Mouse (Mus musculus): Measurements from ENCODE around the gene Nfix. TPM values are rescaled to one million over a fixed set of nuclear protein-coding genes. Genes with fewer than 3 reads are reported as not detected.
A peak's percentile ranks its signal among the peaks of the same experiment; 100 is the strongest.

Nfix gene
- total RNA-seq, 1 experiment: 0.89 TPM

- Histone ChIP-seq H3K9ac (ENCODE audit: insufficient read depth, low read depth, low read length, poor library complexity, severe bottlenecking) (no peak overlapping the region), H3K27ac (ENCODE audit: insufficient read depth, low read depth, low read length, poor library complexity, severe bottlenecking) (no peak overlapping the region)
Observed at GRCm38 (mm10) chr8:84702963-84703465, 97.1 kb downstream of the Nfix start.

GRCm38 (mm10) chr8:84702561-84702960 is 97.6 kb downstream of the Nfix start:
- H3K4me3 ChIP-seq (ENCODE audit: insufficient read depth in 1 of 2, low read depth in 1 of 2, low read length in 2 of 2, poor library complexity in 1 of 2, severe bottlenecking in 1 of 2): no peak overlapping the region
- no peak for TF ChIP-seq HCFC1 (IDR thresholded peaks at IDR 0.05; ENCODE audit: borderline replicate concordance, insufficient read depth, low read length)
- no peak for TF ChIP-seq ZNF384 (IDR thresholded peaks at IDR 0.05; ENCODE audit: low read depth, low read length)
- no peak for TF ChIP-seq ZC3H11A (IDR thresholded peaks at IDR 0.05; ENCODE audit: borderline replicate concordance, low read depth, low read length)
- no peak for TF ChIP-seq MAFK (IDR thresholded peaks at IDR 0.05; ENCODE audit: insufficient read depth, low read depth, low read length)
- no peak for TF ChIP-seq CHD2 (IDR thresholded peaks at IDR 0.05; ENCODE audit: low read depth, low read length)
- peaks cover 2 to 36% of the 10 kb centered on the region in 2 experiments; a peak in 2 of 4 replicates for H3K4me1 ChIP-seq (ENCODE audit: control insufficient read depth in 2 of 2, insufficient read depth in 2 of 2, low read length in 2 of 2, poor library complexity in 1 of 2)
- peaks cover 20% of the 10 kb centered on the region for H3K36me3 ChIP-seq (ENCODE audit: control insufficient read depth, insufficient read depth, low read length, poor library complexity, severe bottlenecking)
- in situ Hi-C loops (cut with MboI; ENCODE audit: low sequenced_read_pairs in 2 of 2, unreplicated experiment in 2 of 2): loop anchor here in 1 of 2 experiments (10.0 kb wide), 2 partner anchors 72 to 112 kb away; no protein-coding TSS in a partner anchor
- H3K27ac ChIP-seq (ENCODE audit: insufficient read depth, low read depth, low read length, poor library complexity, severe bottlenecking): no peak overlapping the region
- no peak overlapping the region for H3K9ac ChIP-seq (ENCODE audit: insufficient read depth, low read depth, low read length, poor library complexity, severe bottlenecking)
- DNase-seq (ENCODE audit: low read depth, low spot score): no peak
- H3K9me3 ChIP-seq (ENCODE audit: control insufficient read depth, insufficient read depth, low read depth, low read length): no peaks in the 10 kb centered on the region

More at GRCm38 (mm10) chr8:84702963-84703465, 97.1 kb downstream of the Nfix start:
- no peaks in the 10 kb centered on the region for H3K9me3 ChIP-seq (ENCODE audit: control insufficient read depth, insufficient read depth, low read depth, low read length)
- H3K4me3 ChIP-seq (ENCODE audit: insufficient read depth in 1 of 2, low read depth in 1 of 2, low read length in 2 of 2, poor library complexity in 1 of 2, severe bottlenecking in 1 of 2): no peak overlapping the region
- in situ Hi-C loops (cut with MboI; ENCODE audit: low sequenced_read_pairs in 2 of 2, unreplicated experiment in 2 of 2): loop anchor here in 1 of 2 experiments (10.0 kb wide), 2 partner anchors 72 to 112 kb away; no protein-coding TSS in a partner anchor
- DNase-seq (ENCODE audit: low read depth, low spot score): no peak
- no peak for TF ChIP-seq ZNF384 (IDR thresholded peaks at IDR 0.05; ENCODE audit: low read depth, low read length)
- no peak for TF ChIP-seq MAFK (IDR thresholded peaks at IDR 0.05; ENCODE audit: insufficient read depth, low read depth, low read length)
- TF ChIP-seq HCFC1 (IDR thresholded peaks at IDR 0.05; ENCODE audit: borderline replicate concordance, insufficient read depth, low read length): no peak
- TF ChIP-seq ZC3H11A (IDR thresholded peaks at IDR 0.05; ENCODE audit: borderline replicate concordance, low read depth, low read length): no peak
- TF ChIP-seq CHD2 (IDR thresholded peaks at IDR 0.05; ENCODE audit: low read depth, low read length): no peak
- H3K36me3 ChIP-seq (ENCODE audit: control insufficient read depth, insufficient read depth, low read length, poor library complexity, severe bottlenecking): peaks cover 17% of the 10 kb centered on the region
- peaks cover 2 to 39% of the 10 kb centered on the region in 2 experiments; a peak in 2 of 4 replicates for H3K4me1 ChIP-seq (ENCODE audit: control insufficient read depth in 2 of 2, insufficient read depth in 2 of 2, low read length in 2 of 2, poor library complexity in 1 of 2)

GRCm38 (mm10) chr8:84700941-84701911 is 98.9 kb downstream of the Nfix start, which contains the start of gene Lyl1:
Gene Lyl1 (plus strand): TSS chr8:84701457.
- Histone ChIP-seq H3K9me3 (ENCODE audit: control insufficient read depth, insufficient read depth, low read depth, low read length) (no peaks in the 10 kb centered on the region), H3K9ac (ENCODE audit: insufficient read depth, low read depth, low read length, poor library complexity, severe bottlenecking) (peak within 1 kb of the TSS; percentile 0; the same call in 1 of the 2 replicates), H3K4me1 (ENCODE audit: control insufficient read depth in 2 of 2, insufficient read depth in 2 of 2, low read length in 2 of 2, poor library complexity in 1 of 2) (peaks cover 2 to 26% of the 10 kb centered on the region in 2 experiments; a peak in 2 of 4 replicates), H3K36me3 (ENCODE audit: control insufficient read depth, insufficient read depth, low read length, poor library complexity, severe bottlenecking) (peaks cover 27% of the 10 kb centered on the region), H3K27ac (ENCODE audit: insufficient read depth, low read depth, low read length, poor library complexity, severe bottlenecking) (no peak within 1 kb of the TSS), H3K4me3 (ENCODE audit: insufficient read depth in 1 of 2, low read depth in 1 of 2, low read length in 2 of 2, poor library complexity in 1 of 2, severe bottlenecking in 1 of 2) (peak within 1 kb of the TSS; percentile 19 to 35; a peak in 2 of 4 replicates)
- no peak for DNase-seq (ENCODE audit: low read depth, low spot score)
- TF ChIP-seq MAFK (IDR thresholded peaks at IDR 0.05; ENCODE audit: insufficient read depth, low read depth, low read length) (no peak), CHD2 (IDR thresholded peaks at IDR 0.05; ENCODE audit: low read depth, low read length) (no peak), ZNF384 (IDR thresholded peaks at IDR 0.05; ENCODE audit: low read depth, low read length) (no peak), ZC3H11A (IDR thresholded peaks at IDR 0.05; ENCODE audit: borderline replicate concordance, low read depth, low read length) (no peak), HCFC1 (IDR thresholded peaks at IDR 0.05; ENCODE audit: borderline replicate concordance, insufficient read depth, low read length) (no peak)
- in situ Hi-C loops (cut with MboI; ENCODE audit: low sequenced_read_pairs in 2 of 2, unreplicated experiment in 2 of 2): loop anchor here in 1 of 2 experiments (10.0 kb wide), 2 partner anchors 74 to 114 kb away; no protein-coding TSS in a partner anchor

- Histone ChIP-seq H3K9me3 (ENCODE audit: control insufficient read depth, insufficient read depth, low read depth, low read length) (no peaks in the 10 kb centered on the region), H3K9ac (ENCODE audit: insufficient read depth, low read depth, low read length, poor library complexity, severe bottlenecking) (no peak overlapping the region), H3K36me3 (ENCODE audit: control insufficient read depth, insufficient read depth, low read length, poor library complexity, severe bottlenecking) (peaks cover 27% of the 10 kb centered on the region), H3K27ac (ENCODE audit: insufficient read depth, low read depth, low read length, poor library complexity, severe bottlenecking) (no peak overlapping the region), H3K4me3 (ENCODE audit: insufficient read depth in 1 of 2, low read depth in 1 of 2, low read length in 2 of 2, poor library complexity in 1 of 2, severe bottlenecking in 1 of 2) (no peak overlapping the region), H3K4me1 (ENCODE audit: control insufficient read depth in 2 of 2, insufficient read depth in 2 of 2, low read length in 2 of 2, poor library complexity in 1 of 2) (peaks cover 2 to 25% of the 10 kb centered on the region in 2 experiments; a peak in 2 of 4 replicates)
- in situ Hi-C loops (cut with MboI; ENCODE audit: low sequenced_read_pairs in 2 of 2, unreplicated experiment in 2 of 2): loop anchor here in 1 of 2 experiments (10.0 kb wide), 2 partner anchors 74 to 114 kb away; no protein-coding TSS in a partner anchor
- no peak for DNase-seq (ENCODE audit: low read depth, low spot score)
- TF ChIP-seq MAFK (IDR thresholded peaks at IDR 0.05; ENCODE audit: insufficient read depth, low read depth, low read length): no peak
- TF ChIP-seq ZNF384 (IDR thresholded peaks at IDR 0.05; ENCODE audit: low read depth, low read length): no peak
- TF ChIP-seq ZC3H11A (IDR thresholded peaks at IDR 0.05; ENCODE audit: borderline replicate concordance, low read depth, low read length): no peak
- no peak for TF ChIP-seq HCFC1 (IDR thresholded peaks at IDR 0.05; ENCODE audit: borderline replicate concordance, insufficient read depth, low read length)
- TF ChIP-seq CHD2 (IDR thresholded peaks at IDR 0.05; ENCODE audit: low read depth, low read length): no peak
Observed at GRCm38 (mm10) chr8:84700526-84700925, 99.6 kb downstream of the Nfix start.

Measured in ES-E14 (cell line).